Mouse (Mus musculus) urinary bladder, postnatal 10 days (tissue): Measurements from ENCODE around the gene Gm4027.
"Not testable (repeated sequence)": the region's sequence is repeated elsewhere in the genome, so short reads cannot be mapped to it uniquely, and the experiment has no call there.

Experiments used
- DNase-seq: peaks from one replicate; pipeline ENCODE4 v3.0.0; 2022; ENCODE audit warnings: low spot score

The Gm4027 gene

DNA sequence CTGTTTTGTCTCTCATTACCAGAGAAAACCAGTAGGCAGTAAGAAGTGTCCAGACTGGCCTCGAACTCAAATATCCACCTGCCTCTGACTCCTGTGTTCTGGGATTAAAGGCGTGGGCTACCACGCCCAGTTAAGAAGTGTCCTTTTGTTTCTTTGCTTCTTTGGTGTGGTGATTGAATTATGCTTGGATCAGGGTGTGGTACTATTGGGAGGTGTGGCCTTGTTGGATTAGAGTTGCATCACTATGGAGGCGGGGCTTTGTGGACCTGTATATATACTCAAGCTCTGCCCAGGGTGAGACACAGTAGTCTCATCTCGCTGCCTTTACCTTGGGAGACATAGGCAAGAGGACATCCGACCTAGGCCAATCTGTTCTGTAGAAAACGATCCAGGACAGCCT lies at the start of gene Gm4027:
Gene Gm4027 (plus strand): TSS at position 301 of the 400 bp plus-strand sequence.
- not testable (repeated sequence) for DNase-seq

DNA sequence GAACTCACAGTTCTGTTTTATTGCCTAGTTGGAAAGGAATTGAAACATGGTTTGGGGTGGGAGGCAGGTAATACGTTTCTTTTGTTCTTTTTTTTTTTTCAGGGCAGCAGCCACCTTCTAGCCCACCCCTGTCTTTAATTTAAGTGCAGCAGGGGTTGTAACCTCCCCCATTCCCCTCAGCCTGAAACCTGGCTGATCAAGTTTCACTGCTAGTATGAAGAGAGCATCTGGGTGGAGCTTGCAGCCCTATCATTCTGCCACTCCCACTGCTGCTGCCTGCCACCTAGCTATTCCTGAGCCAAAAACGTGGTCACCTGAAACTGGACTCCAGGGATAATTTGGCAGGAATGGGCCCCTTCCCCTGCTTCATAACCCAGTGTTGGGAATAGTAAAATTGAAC lies 17.3 kb upstream of the Gm4027 start:
- DNase-seq = not testable (repeated sequence)

- not testable (repeated sequence) for DNase-seq
Observed at GRCm38 (mm10) chr12:87602388-87602787, 16.3 kb upstream of the Gm4027 start, which contains the start of gene Oog1. Gene Oog1 (plus strand): TSS chr12:87602688.

DNA sequence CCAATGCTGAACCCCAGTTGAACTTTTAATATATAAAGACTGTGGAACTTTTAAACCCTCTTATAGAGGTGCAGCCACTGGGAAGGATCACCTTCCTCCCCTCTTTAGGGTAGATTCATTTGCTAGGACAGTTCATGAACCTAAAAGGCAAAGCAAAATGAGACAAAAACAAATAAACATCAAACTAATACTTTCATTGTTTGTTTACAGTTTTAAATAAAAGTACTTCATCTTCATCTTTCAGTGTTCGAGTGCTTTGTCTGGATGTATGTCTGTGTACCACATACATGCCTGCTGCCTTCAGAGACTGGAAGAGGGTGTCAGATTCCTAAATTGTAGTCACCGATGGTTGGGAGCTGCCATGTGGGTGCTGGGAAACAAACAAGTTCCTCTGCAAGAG lies 25.9 kb downstream of the Gm4027 start, which contains the start of gene Gm16381:
Gene Gm16381 (minus strand): TSS at position 101 of the 400 bp plus-strand sequence.
- not testable (repeated sequence) for DNase-seq

GRCm38 (mm10) chr12:87652916-87653703 lies 34.4 kb downstream of the Gm4027 start:
- DNase-seq = not testable (repeated sequence)
